9 mouse cellular contexts compared by ENCODE assay signal in the genomic region with DNA sequence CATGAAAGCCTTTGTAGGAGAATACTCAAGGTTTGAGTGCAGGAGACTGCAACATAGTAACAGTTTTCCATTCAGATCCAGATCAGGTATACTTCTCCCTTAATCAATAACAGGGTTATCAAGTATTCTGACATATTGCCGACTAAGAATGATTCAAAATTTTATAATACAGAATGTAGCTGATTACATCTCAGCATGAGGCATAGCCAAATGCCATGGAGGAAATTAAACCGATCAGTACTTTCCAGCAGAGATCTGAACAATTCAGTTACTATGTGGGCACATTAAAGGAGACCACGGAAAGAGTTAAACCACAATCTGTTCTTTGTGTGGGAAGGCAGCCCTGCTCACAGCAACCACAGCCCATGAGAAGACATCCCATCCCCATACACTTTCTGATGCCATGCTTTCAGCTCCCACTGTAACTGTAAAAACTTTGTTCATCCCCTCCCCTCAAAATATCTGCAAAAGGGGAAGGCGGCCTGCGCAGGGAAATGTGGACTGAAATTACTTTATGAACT.
DNase-seq lines count a peak whose midpoint lies in the region; ATAC-seq lines count a peak whose summit lies in the region.
"Had no signal": no experiment of that assay in that cellular context is flagged by ENCODE, and none has a peak within 500 bp of the region (broad histone marks: within the 10 kb centered on the region; RNA-seq: fewer than 3 reads in every experiment).

No protein-coding gene starts in this region.

- peak overlapping the region; percentile 79; the same call in 1 of the 2 replicates for H3K27ac ChIP-seq in heart, embryonic 12.5 days (ENCODE audit: poor library complexity, severe bottlenecking)
- H3K27ac ChIP-seq in brown adipose tissue, adult 24 weeks (replicated peaks; ENCODE audit: low read depth, low read length): peak overlapping the region; percentile 74
- H3K27ac ChIP-seq in heart, embryonic 15.5 days: peak overlapping the region; percentile 74

- no peaks in the 10 kb centered on the region for H3K27me3 ChIP-seq in heart, embryonic 12.5 days (replicated peaks)
- H3K27me3 ChIP-seq in heart, embryonic 15.5 days: no peaks in the 10 kb centered on the region
- H3K27me3 ChIP-seq: CH12.LX had no signal

- intact Hi-C loops in heart, postnatal 14 days (cut with DNase I): loop anchor here (2.0 to 5.0 kb wide), 3 partner anchors 33 to 433 kb away; no protein-coding TSS in a partner anchor

- ATAC-seq in heart, embryonic 12.5 days (ENCODE audit: insufficient number of reproducible peaks, low FRiP score): no peak
- ATAC-seq in heart, embryonic 15.5 days (replicated peaks; ENCODE audit: insufficient number of reproducible peaks, insufficient read depth, low FRiP score, low read depth): no peak
- peak; percentile 44 for ATAC-seq in megakaryocyte progenitor cell, adult 5-6 weeks (replicated peaks; ENCODE audit: poor library complexity)
- ATAC-seq in granulocyte monocyte progenitor cell, adult 5-6 weeks (replicated peaks; ENCODE audit: poor library complexity, severe bottlenecking): no peak
- ATAC-seq in erythroblast, adult 5-6 weeks (replicated peaks; ENCODE audit: low FRiP score, poor library complexity, severe bottlenecking): no peak
- ATAC-seq in frontal cortex, adult (ENCODE audit: low TSS enrichment): no peak

- H3K9ac ChIP-seq in heart, embryonic 12.5 days: peak overlapping the region; percentile 81
- peak overlapping the region; percentile 58 for H3K9ac ChIP-seq in heart, embryonic 15.5 days

- H3K36me3 ChIP-seq in heart, embryonic 12.5 days: peaks cover 23% of the 10 kb centered on the region
- peaks cover 15% of the 10 kb centered on the region for H3K36me3 ChIP-seq in heart, embryonic 15.5 days

- DNase-seq in heart, postnatal 14 days: no peak

- H3K4me2 ChIP-seq in heart, embryonic 12.5 days: peak overlapping the region; percentile 71
- H3K4me2 ChIP-seq in heart, embryonic 15.5 days: peak overlapping the region; percentile 90

- H3K4me3 ChIP-seq in heart, embryonic 12.5 days: peak overlapping the region; percentile 43
- peak overlapping the region; percentile 43 for H3K4me3 ChIP-seq in brown adipose tissue, adult 24 weeks (ENCODE audit: insufficient read depth, low read depth, low read length)
- H3K4me3 ChIP-seq in heart, embryonic 15.5 days: peak overlapping the region; percentile 35

- H3K4me1 ChIP-seq in heart, embryonic 12.5 days (replicated peaks): peaks cover 44% of the 10 kb centered on the region
- peaks cover 29% of the 10 kb centered on the region for H3K4me1 ChIP-seq in brown adipose tissue, adult 24 weeks (ENCODE audit: control insufficient read depth, insufficient read depth, insufficient read length, low read length)
- peaks cover 40% of the 10 kb centered on the region for H3K4me1 ChIP-seq in heart, embryonic 15.5 days (replicated peaks)

- 54% methylated on average over 5 of the region's 5 CpGs for WGBS in heart, embryonic 12.5 days
- WGBS in heart, embryonic 15.5 days: 33% methylated on average over 5 of the region's 5 CpGs

- H3K9me3 ChIP-seq in heart, embryonic 12.5 days (replicated peaks): no peaks in the 10 kb centered on the region
- no peaks in the 10 kb centered on the region for H3K9me3 ChIP-seq in heart, embryonic 15.5 days (replicated peaks)
